In genomic region chr7:34571295-34571694, GRCm38 (mm10) we compare ENCODE assay signal across 8 mouse cellular contexts.
DNase-seq lines count a peak whose midpoint lies in the region; ATAC-seq lines count a peak whose summit lies in the region.

No protein-coding gene starts in this region.

- peaks cover 6% of the 10 kb centered on the region; the same call in 1 of the 2 replicates for H3K4me1 ChIP-seq in embryonic facial prominence, embryonic 11.5 days (ENCODE audit: control insufficient read depth, insufficient read depth, low read length)
- peaks cover 13% of the 10 kb centered on the region for H3K4me1 ChIP-seq in hindbrain, embryonic 14.5 days (replicated peaks; ENCODE audit: control insufficient read depth, insufficient read depth, low read length)
- peaks cover 19% of the 10 kb centered on the region for H3K4me1 ChIP-seq in limb, embryonic 15.5 days

- no peaks in the 10 kb centered on the region for H3K9me3 ChIP-seq in embryonic facial prominence, embryonic 11.5 days (replicated peaks; ENCODE audit: control insufficient read depth, low read length)
- H3K9me3 ChIP-seq in hindbrain, embryonic 14.5 days (ENCODE audit: control insufficient read depth, low read length): no peaks in the 10 kb centered on the region
- H3K9me3 ChIP-seq in limb, embryonic 15.5 days: no peaks in the 10 kb centered on the region

- H3K4me3 ChIP-seq in embryonic facial prominence, embryonic 11.5 days (ENCODE audit: low read depth, low read length): no peak overlapping the region
- no peak overlapping the region for H3K4me3 ChIP-seq in hindbrain, embryonic 14.5 days (replicated peaks; ENCODE audit: low read length)
- no peak overlapping the region for H3K4me3 ChIP-seq in limb, embryonic 15.5 days

- H3K9ac ChIP-seq in embryonic facial prominence, embryonic 11.5 days (replicated peaks; ENCODE audit: low read length): no peak overlapping the region
- H3K9ac ChIP-seq in hindbrain, embryonic 14.5 days: no peak overlapping the region
- no peak overlapping the region for H3K9ac ChIP-seq in limb, embryonic 15.5 days

- H3K4me2 ChIP-seq in embryonic facial prominence, embryonic 11.5 days (ENCODE audit: low read depth, low read length): peak overlapping the region; percentile 61; the same call in 1 of the 2 replicates
- peak overlapping the region; percentile 51; the same call in 1 of the 2 replicates for H3K4me2 ChIP-seq in hindbrain, embryonic 14.5 days (replicated peaks)
- H3K4me2 ChIP-seq in limb, embryonic 15.5 days: no peak overlapping the region; the same call in 1 of the 2 replicates

- no peaks in the 10 kb centered on the region for H3K36me3 ChIP-seq in embryonic facial prominence, embryonic 11.5 days (replicated peaks; ENCODE audit: control insufficient read depth, insufficient read depth, low read depth, low read length)
- H3K36me3 ChIP-seq in hindbrain, embryonic 14.5 days (replicated peaks; ENCODE audit: control insufficient read depth, insufficient read depth): no peaks in the 10 kb centered on the region
- no peaks in the 10 kb centered on the region for H3K36me3 ChIP-seq in limb, embryonic 15.5 days

- WGBS in embryonic facial prominence, embryonic 11.5 days: 49% methylated on average over 10 of the region's 10 CpGs
- WGBS in hindbrain, embryonic 14.5 days: 40% methylated on average over 10 of the region's 10 CpGs
- 36% methylated on average over 10 of the region's 10 CpGs for WGBS in limb, embryonic 15.5 days

- no peak for ATAC-seq in embryonic facial prominence, embryonic 11.5 days (replicated peaks; ENCODE audit: insufficient number of reproducible peaks, low FRiP score, low TSS enrichment, low read depth)
- no peak for ATAC-seq in hindbrain, embryonic 14.5 days (ENCODE audit: low FRiP score)
- no peak for ATAC-seq in limb, embryonic 15.5 days (ENCODE audit: insufficient number of reproducible peaks, low FRiP score, low TSS enrichment, low read depth)

- no peaks in the 10 kb centered on the region for H3K27me3 ChIP-seq in embryonic facial prominence, embryonic 11.5 days (ENCODE audit: control insufficient read depth, insufficient read depth, low read length)
- no peaks in the 10 kb centered on the region for H3K27me3 ChIP-seq in hindbrain, embryonic 14.5 days (ENCODE audit: control insufficient read depth, insufficient read depth, low read length)
- no peaks in the 10 kb centered on the region for H3K27me3 ChIP-seq in limb, embryonic 15.5 days

- no peak overlapping the region for H3K27ac ChIP-seq in embryonic facial prominence, embryonic 11.5 days (replicated peaks; ENCODE audit: low read depth, low read length)
- no peak overlapping the region for H3K27ac ChIP-seq in hindbrain, embryonic 14.5 days
- peak overlapping the region; percentile 75 for H3K27ac ChIP-seq in limb, embryonic 15.5 days

- DNase-seq in cerebellum, postnatal 25 days: peak; percentile 24 to 59
- DNase-seq in cerebellum, adult 11 months: no peak
- no peak for DNase-seq in embryonic facial prominence, embryonic 11.5 days (ENCODE audit: low spot score)
- DNase-seq in hindbrain, embryonic 14.5 days (ENCODE audit: low spot score): no peak
- peak; percentile 29 for DNase-seq in ovary, postnatal 14 days (ENCODE audit: low spot score)
- DNase-seq in left cerebral cortex, adult 11 months (ENCODE audit: low spot score): no peak
- no peak for DNase-seq in layer of hippocampus, postnatal 36 days

Comparison
In these comparisons a context has a peak if more than half of its experiments do, and no peak if none do; other contexts are left out.
1. DNase-seq: peak in cerebellum, postnatal 25 days (2 of 2) and ovary, postnatal 14 days (single experiment); none in cerebellum, adult 11 months (single experiment), embryonic facial prominence, embryonic 11.5 days (single experiment), hindbrain, embryonic 14.5 days (single experiment), left cerebral cortex, adult 11 months (single experiment) and layer of hippocampus, postnatal 36 days (0 of 2).